Mouse (Mus musculus) myocyte (in vitro differentiated cells): Measurements from ENCODE around the gene Pln.

Source experiments
- CEBPB ChIP-seq: IDR thresholded peaks from 2 replicates; pipeline ENCODE4 v1.6.1; 2011; ENCODE audit warnings: mild to moderate bottlenecking, moderate library complexity; ENCODE audit not compliant: poor library complexity, insufficient read depth, severe bottlenecking
- E2F4 ChIP-seq: IDR thresholded peaks from one replicate; pipeline ENCODE4 v1.6.1; 2011; ENCODE audit warnings: mild to moderate bottlenecking, control low read depth, moderate library complexity; ENCODE audit not compliant: insufficient read depth
- MAX ChIP-seq: IDR thresholded peaks from one replicate; pipeline ENCODE4 v1.6.1; 2011; ENCODE audit warnings: low read depth, mild to moderate bottlenecking, control low read depth
- MYOD1 ChIP-seq, 3 experiments: IDR thresholded peaks; one replicate each; pipeline ENCODE4 v1.6.1; 2011; ENCODE audit warnings: control low read depth in 2 of 3, low read depth in 2 of 3, mild to moderate bottlenecking in 2 of 3, moderate library complexity in 1 of 3; ENCODE audit not compliant: insufficient read length in 2 of 3, control insufficient read depth in 1 of 3
- MYOG ChIP-seq, 3 experiments: IDR thresholded peaks; one replicate each; pipeline ENCODE4 v1.6.1; 2011; ENCODE audit warnings: control low read depth in 2 of 3, low read depth in 2 of 3, mild to moderate bottlenecking in 2 of 3; ENCODE audit not compliant: insufficient read length in 2 of 3, control insufficient read depth in 1 of 3, insufficient read depth in 1 of 3
- POLR2A ChIP-seq: IDR thresholded peaks from one replicate; pipeline ENCODE4 v1.6.1; 2011; ENCODE audit warnings: low read depth, mild to moderate bottlenecking, control low read depth, moderate library complexity; ENCODE audit not compliant: insufficient read length
- POLR2AphosphoS2 ChIP-seq: IDR thresholded peaks from one replicate; pipeline ENCODE4 v1.6.1; 2011; ENCODE audit warnings: low read depth, control low read depth; ENCODE audit not compliant: insufficient read length
- REST ChIP-seq: IDR thresholded peaks from one replicate; pipeline ENCODE4 v1.6.1; 2011; ENCODE audit warnings: mild to moderate bottlenecking, control low read depth, moderate library complexity; ENCODE audit not compliant: insufficient read depth, insufficient read length
- TCF12 ChIP-seq: IDR thresholded peaks from one replicate; pipeline ENCODE4 v1.6.1; 2011; ENCODE audit warnings: mild to moderate bottlenecking, control low read depth; ENCODE audit not compliant: poor library complexity, insufficient read depth, severe bottlenecking
- TCF3 ChIP-seq: IDR thresholded peaks from one replicate; pipeline ENCODE4 v1.6.1; 2011; ENCODE audit warnings: low read depth, control low read depth; ENCODE audit not compliant: insufficient read length
- USF1 ChIP-seq: IDR thresholded peaks from one replicate; pipeline ENCODE4 v1.6.1; 2011; ENCODE audit warnings: low read depth, mild to moderate bottlenecking, control low read depth, moderate library complexity

GRCm38 (mm10) chr10:53378981-53379708 is 41.7 kb downstream of the Pln start:
- TF ChIP-seq POLR2A: no peak
- no peak for TF ChIP-seq MYOG (IDR thresholded peaks at IDR 0.05; ENCODE audit: control insufficient read depth in 1 of 3, insufficient read depth in 1 of 3, insufficient read length in 2 of 3, low read depth in 2 of 3)
- no peak for TF ChIP-seq MAX
- no peak for TF ChIP-seq TCF3
- TF ChIP-seq E2F4: no peak
- TF ChIP-seq POLR2AphosphoS2: no peak
- TF ChIP-seq TCF12: no peak
- TF ChIP-seq CEBPB: no peak
- no peak for TF ChIP-seq MYOD1 (IDR thresholded peaks at IDR 0.05; ENCODE audit: control insufficient read depth in 1 of 3, insufficient read length in 2 of 3, low read depth in 2 of 3)
- TF ChIP-seq USF1: no peak
- TF ChIP-seq REST: no peak
